Mouse (Mus musculus): ENCODE results near the gene Arhgef28. TPM values are rescaled to one million over a fixed set of nuclear protein-coding genes. Genes with fewer than 3 reads are reported as not detected.

The Arhgef28 gene
- not detected for total RNA-seq (2023)

DNA sequence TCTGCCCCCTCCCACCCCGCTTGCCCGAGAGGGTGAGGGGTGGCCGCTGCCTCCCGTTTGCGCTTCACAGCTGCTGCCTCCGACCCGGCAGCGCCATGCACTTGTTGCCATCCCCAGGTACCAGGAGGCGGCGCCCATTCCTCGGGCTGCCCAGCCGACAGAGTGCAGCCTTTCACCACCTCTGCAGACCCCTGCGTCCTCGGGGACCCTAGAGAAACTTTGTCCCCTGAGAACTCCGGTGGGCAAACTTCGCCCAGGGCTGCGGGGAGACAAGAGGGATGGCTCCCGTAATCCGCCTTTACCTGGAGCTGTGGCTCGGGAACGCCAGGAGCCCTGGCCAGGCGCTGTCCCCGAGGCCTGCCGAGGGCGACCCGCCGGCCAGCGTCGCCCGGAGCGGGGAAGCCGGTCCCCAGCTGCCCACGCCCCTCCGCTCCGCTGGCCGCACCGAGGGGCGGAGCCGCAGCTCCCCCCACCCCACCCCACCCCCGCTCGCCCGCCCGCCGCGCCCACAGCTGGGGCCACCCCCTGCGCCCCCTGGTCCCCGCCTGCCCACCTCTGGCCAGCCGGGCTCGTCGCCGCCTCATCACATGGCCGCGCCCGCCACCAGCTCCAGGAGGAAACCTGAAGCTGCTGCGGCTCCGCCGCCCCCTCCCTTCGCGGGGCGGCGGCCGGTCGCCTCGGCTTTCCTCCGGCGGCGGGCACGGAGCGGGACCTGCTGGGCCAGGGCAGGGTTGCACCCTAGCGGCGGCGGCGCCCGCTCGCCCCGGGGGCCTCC, at the start of gene Arhgef28:
Gene Arhgef28, minus strand, starts transcription at position 669 of the 775 bp plus-strand sequence.

Other genes starting within 250 kb of the Arhgef28 start
- gene Utp15, start 56.6 kb upstream of the Arhgef28 start, total RNA-seq (2023), result 10 to 100 TPM; 25.8 to 26.6 TPM
- gene Ankra2, start 56.6 kb upstream of the Arhgef28 start, total RNA-seq (2023), result 10 to 100 TPM; 22.9 to 25.4 TPM
- not detected for gene Gm21976, start 73.4 kb upstream of the Arhgef28 start, total RNA-seq (2023)
- 100 to 1,000 TPM; 384 to 401 TPM for gene Btf3, start 110.6 kb upstream of the Arhgef28 start, total RNA-seq (2023)
- gene Foxd1, start 147.8 kb upstream of the Arhgef28 start, total RNA-seq (2023), result not detected

Data from monocyte, adult 59 days (primary cell).